Mouse (Mus musculus) gastrocnemius, adult 2 months (tissue): ENCODE measurements at regions not wholly inside any gene's neighbourhood (a gene's known extent, or its start where the extent isn't known, plus 50 kb on each side); places are given as distances from the start of the nearest gene placed in this dataset.

Source experiments
- DNase-seq: peaks from one replicate; pipeline ENCODE4 v3.0.0; 2022
- H3K27ac ChIP-seq: fragments of 200-600 bp; 2 replicates; pipeline ENCODE4 v1.8.1; 2022; ENCODE audit warnings: mild to moderate bottlenecking
- H3K4me3 ChIP-seq: fragments of 200-600 bp; 2 replicates; pipeline ENCODE4 v1.8.1; 2022; ENCODE audit warnings: mild to moderate bottlenecking, moderate library complexity
- CTCF ChIP-seq: fragments of 200-600 bp; IDR thresholded peaks from 2 replicates; pipeline ENCODE4 v1.8.1; 2022; ENCODE audit warnings: antibody characterized with exemption, mild to moderate bottlenecking, moderate library complexity
- intact Hi-C: fragments of 180-260 bp; cut with DNase I; formaldehyde crosslinking; loops from one replicate; pipeline ENCODE4 v1.15.1; 2025

DNA sequence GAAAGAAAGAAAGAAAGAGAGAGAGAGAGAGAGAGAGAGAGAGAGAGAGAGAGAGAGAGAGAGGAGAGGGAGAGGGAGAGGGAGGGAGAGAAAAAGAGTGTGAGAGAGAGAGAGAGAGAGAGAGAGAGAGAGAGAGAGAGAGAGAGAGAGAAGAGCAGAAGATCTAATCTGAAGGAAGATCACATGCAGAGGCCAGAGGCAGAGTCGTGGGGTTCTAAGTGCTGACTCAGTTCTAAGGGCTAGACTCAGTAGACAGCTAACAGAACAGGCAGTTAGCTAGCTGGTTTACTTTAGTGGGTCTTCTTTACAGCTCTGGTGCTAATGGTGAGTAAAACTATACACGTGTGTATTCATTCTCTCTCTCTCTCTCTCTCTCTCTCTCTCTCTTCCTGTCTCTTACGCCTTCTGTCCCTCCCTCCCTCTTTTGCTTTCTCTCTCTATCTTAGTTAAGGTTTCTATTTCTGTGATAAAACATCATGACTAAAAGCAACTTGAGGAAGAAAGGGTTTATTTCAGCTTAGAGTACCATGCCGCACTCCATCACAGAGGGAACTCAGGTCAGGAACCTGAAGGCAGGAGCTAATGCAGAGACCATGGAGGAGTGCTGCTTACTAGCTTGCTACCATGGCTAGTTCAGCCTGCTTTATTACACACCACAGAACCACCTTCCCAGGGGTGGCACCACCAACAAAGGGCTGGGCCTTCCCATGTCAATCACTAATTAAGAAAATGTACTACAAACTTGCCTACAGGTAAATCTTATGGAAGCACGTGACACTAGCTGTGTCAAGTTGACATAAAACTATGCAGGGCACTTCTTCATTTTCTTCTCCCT is 142.8 kb upstream of the Jun start:
- intact Hi-C loops: no loop called here
- no peak for TF ChIP-seq CTCF
- Histone ChIP-seq H3K4me3 (no peak overlapping the region), H3K27ac (no peak overlapping the region)
- no peak for DNase-seq

DNA sequence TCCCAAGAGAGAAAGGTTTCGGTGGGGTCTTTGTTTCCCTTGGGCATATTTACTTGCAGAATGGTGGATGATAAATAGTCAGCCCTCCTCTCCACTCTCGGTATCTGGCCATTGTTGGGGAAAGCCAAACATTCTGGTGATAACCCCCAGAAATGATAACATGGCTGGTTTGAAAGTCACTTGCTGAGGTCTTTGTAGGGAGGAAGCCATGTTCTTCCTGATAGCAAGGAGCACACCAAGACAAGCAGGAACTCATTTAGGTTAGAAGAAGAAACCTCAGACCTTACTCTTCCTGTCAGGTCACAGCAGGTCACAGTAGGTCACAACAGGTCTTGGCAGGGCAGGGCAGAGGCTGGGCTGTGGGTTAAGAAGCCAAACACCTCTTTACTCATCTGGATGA is 144.1 kb upstream of the Jun start:
- no peak overlapping the region for H3K4me3 ChIP-seq
- intact Hi-C loops: no loop called here
- no peak overlapping the region for H3K27ac ChIP-seq
- no peak for TF ChIP-seq CTCF
- DNase-seq: no peak

- DNase-seq: no peak
- Histone ChIP-seq H3K4me3 (no peak overlapping the region), H3K27ac (no peak overlapping the region)
- intact Hi-C loops: no loop called here
- TF ChIP-seq CTCF: no peak
Measured at GRCm38 (mm10) chr4:95197077-95197711, 145.2 kb upstream of the Jun start.

- no peak for DNase-seq
- no peak for TF ChIP-seq CTCF
- H3K4me3 ChIP-seq: no peak overlapping the region
- H3K27ac ChIP-seq: no peak overlapping the region
- intact Hi-C loops: no loop called here
Measured at GRCm38 (mm10) chr4:95199394-95199793, 147.4 kb upstream of the Jun start.

DNA sequence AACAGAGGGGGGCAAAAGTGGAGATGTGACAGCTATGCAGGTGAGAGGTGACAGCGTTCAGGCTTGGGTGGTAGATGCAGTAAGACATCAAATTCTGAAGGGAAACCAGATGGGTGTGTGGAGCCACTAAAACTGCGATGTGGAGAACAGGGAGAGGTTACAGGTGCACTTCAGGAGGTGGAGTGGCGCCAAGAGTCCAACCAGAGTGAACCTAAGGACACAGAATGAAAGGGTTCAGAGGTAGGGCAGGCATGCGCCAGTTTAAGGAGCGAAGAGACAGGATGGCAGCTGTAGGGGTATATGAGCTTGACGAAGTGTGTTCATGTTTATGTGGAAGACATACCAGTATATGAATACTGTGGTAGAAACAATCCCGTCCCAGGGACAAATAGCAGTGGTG is 148.1 kb upstream of the Jun start:
- H3K4me3 ChIP-seq: no peak overlapping the region
- DNase-seq: no peak
- no peak overlapping the region for H3K27ac ChIP-seq
- TF ChIP-seq CTCF: no peak
- intact Hi-C loops: no loop called here

- intact Hi-C loops: no loop called here
- Histone ChIP-seq H3K4me3 (no peak overlapping the region), H3K27ac (no peak overlapping the region)
- no peak for DNase-seq
- no peak for TF ChIP-seq CTCF
Measured at GRCm38 (mm10) chr4:95202478-95202877, 150.5 kb upstream of the Jun start.

GRCm38 (mm10) chr4:95203577-95203976 is 151.6 kb upstream of the Jun start:
- H3K27ac ChIP-seq: no peak overlapping the region
- H3K4me3 ChIP-seq: no peak overlapping the region
- DNase-seq: no peak
- no peak for TF ChIP-seq CTCF
- intact Hi-C loops: loop anchor here (1.0 kb wide), 1 partner anchor 36 kb away; no protein-coding TSS in a partner anchor

DNA sequence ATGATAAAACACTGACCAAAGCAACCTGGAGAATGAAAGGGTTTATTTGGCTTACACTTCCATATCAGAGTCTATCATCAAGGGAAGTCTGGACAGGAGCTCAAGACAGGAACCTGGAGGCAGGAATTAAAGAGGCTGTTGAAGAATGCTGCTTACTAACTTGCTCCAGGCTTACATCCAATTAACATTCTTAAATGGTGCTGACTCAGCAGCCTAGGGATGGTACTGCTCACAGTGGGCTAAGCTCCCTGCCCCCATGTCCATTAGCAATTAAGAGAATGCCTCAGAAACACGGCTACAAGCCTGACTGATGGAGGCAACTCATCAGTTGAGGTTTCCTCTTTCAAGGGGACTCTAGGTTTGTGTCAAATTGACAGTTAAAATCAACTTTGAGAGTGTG is 153.3 kb upstream of the Jun start:
- intact Hi-C loops: no loop called here
- no peak overlapping the region for H3K27ac ChIP-seq
- H3K4me3 ChIP-seq: no peak overlapping the region
- no peak for DNase-seq
- no peak for TF ChIP-seq CTCF

DNA sequence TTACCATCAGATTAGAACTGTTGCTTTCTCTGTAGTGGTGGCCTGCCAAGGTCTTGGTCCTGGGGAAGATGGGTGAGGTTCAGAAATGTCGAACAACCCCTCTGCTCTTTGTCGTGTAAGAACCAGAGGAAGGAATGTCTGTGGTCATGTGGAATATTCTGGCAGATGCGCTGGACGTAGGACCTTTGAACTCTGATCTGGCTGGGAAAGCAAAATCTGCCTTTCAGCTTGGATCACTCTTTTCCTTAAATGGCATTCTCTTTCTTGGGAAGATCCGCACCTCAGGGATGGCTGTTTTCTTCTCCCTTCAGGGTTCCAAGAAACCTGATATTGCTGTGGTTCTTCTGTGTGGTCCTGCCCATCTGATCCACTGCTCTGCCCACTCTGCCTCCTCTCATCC is 155.8 kb upstream of the Jun start:
- Histone ChIP-seq H3K4me3 (no peak overlapping the region), H3K27ac (peak overlapping the region; percentile 86)
- intact Hi-C loops: loop anchor here (2.0 kb wide), 2 partner anchors 45 to 155 kb away; partner anchors contain the start of gene Jun
- TF ChIP-seq CTCF: no peak
- DNase-seq: no peak

DNA sequence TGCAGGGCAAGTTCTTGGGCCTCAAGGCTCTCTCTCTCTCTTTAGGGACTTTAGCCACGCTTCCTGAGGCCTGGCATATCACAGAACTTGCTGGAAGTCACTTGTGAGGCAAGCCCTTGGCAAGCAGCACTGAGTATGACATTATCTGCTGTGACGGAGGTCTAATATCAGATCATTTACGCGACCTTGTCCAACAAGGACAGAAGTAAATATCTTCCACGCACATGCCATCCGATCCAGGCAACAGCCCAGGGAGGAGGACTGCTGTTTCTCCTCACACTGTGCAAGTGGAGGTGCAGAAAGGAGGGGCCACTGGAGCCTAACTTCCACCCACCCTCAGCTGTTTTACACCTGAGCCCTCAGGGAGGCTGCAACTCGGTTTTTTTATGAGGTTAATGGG is 156.8 kb upstream of the Jun start:
- DNase-seq: peak; percentile 78
- TF ChIP-seq CTCF: no peak
- peak overlapping the region; percentile 86 for H3K27ac ChIP-seq
- intact Hi-C loops: loop anchor here (2.0 kb wide), 2 partner anchors 46 to 156 kb away; partner anchors contain the start of gene Jun
- no peak overlapping the region for H3K4me3 ChIP-seq

DNA sequence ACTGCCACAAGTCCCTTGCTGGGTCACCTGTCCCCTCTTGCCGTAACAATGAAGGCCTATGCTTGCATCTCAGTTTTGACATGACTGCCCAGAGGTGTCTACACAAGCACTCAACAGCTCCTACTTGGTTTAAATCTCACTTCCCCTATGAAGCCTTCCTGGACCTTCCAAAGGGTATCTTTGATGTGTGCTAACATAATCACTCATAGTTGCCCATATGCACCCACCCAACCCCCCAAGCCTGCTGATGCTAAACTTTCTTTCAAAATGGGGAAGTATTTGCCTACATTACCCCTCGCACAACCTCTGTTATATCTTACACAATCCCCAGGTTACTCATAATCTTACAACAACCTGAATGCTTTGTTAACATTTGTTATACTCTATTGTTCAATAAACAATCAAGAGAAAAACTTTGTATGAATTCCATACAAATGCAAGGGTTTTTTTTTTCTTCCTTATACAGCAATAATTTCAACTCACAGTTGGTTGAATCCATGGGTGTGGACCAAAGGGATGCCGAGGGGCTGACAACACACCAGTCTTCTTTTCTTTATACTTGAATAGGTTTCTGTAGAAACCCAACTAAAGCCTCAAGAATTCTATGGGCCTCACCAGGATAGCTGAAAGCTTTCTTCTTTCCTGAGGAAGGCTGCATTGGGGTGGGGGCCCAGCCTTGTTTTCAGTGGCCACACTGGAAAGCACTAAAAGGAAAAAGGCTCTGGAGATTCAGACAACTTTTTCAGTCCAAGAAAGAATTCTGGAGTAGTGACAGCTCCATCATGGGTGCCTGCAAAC is 157.5 kb upstream of the Jun start:
- no peak for DNase-seq
- no peak for TF ChIP-seq CTCF
- Histone ChIP-seq H3K4me3 (no peak overlapping the region), H3K27ac (peak overlapping the region; percentile 86)
- intact Hi-C loops: loop anchor here (2.0 kb wide), 2 partner anchors 47 to 157 kb away; partner anchors contain the start of gene Jun

DNA sequence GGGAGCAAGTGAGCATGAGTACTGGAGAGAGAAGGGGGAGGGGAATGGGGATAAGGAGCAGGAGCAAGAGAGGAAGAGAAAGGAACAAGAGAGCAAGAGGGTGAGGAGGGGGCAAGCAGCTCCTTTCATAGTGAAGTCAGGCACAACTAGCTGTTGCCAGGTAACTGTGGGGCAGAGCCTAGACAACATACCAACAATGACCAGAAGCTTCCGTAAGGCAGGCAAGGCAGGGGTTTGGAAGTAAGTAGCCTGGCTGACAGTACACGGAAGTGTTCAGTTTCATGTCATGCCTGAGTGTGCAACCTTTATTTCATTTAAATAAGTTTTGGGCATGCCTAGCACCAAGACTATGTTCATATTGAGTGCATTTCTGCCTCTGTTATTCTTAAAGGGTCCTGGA is 160.5 kb upstream of the Jun start:
- H3K27ac ChIP-seq: peak overlapping the region; percentile 48; the same call in 1 of the 2 replicates
- intact Hi-C loops: no loop called here
- H3K4me3 ChIP-seq: no peak overlapping the region
- TF ChIP-seq CTCF: no peak
- DNase-seq: no peak

DNA sequence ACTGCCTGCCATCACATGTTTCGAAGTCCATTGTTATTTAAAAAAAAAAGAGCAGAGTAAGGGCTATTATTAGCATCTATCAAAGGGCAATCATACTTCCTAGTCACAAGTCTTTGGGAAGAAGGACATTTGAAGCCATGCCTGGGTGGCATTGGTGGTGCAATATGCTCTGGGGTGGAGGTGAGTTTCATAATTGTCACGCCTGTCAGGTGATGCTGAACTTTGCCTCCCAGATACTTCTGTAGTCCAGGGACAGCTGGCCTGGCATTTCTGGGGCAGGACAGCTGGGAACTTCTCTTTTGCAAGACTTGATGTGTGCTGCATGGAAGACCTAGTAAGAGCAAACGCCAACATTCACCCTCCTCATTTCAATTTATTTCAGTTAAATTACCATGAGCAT is 161.0 kb upstream of the Jun start:
- peak; percentile 35 for DNase-seq
- TF ChIP-seq CTCF: no peak
- intact Hi-C loops: no loop called here
- Histone ChIP-seq H3K27ac (peak overlapping the region; percentile 48; the same call in 1 of the 2 replicates), H3K4me3 (no peak overlapping the region)
